Mouse (Mus musculus) T-helper 1 cell (primary cell): ENCODE results near the gene Npas3.

Experiments
- in situ Hi-C: fragments of 300-600 bp; cut with MboI, MseI; formaldehyde crosslinking; loops from one replicate; pipeline ENCODE4 v1.15.1; 2025; ENCODE audit warnings: high pct_unique_total_duplicates

The Npas3 gene

DNA sequence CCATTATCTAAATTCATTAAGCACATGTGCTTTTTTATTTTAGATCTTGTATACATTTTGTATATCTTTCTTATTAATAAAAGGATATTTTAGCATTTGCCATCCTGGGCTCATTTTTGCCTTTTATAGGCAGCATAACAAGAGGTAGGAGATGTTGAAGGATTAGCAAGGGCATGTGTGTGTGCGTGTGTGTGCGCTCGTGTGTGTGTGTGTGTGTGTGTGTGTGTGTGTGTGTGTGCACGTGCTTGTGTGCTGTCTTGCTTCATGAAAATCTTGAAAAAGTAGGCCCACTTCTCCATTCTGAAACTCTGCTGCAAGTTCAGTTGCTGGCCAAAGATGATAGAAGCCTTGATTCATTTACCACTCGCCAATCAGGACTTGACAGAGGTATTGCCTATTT is 338.8 kb downstream of the Npas3 start:
- in situ Hi-C loops, result no loop called here

DNA sequence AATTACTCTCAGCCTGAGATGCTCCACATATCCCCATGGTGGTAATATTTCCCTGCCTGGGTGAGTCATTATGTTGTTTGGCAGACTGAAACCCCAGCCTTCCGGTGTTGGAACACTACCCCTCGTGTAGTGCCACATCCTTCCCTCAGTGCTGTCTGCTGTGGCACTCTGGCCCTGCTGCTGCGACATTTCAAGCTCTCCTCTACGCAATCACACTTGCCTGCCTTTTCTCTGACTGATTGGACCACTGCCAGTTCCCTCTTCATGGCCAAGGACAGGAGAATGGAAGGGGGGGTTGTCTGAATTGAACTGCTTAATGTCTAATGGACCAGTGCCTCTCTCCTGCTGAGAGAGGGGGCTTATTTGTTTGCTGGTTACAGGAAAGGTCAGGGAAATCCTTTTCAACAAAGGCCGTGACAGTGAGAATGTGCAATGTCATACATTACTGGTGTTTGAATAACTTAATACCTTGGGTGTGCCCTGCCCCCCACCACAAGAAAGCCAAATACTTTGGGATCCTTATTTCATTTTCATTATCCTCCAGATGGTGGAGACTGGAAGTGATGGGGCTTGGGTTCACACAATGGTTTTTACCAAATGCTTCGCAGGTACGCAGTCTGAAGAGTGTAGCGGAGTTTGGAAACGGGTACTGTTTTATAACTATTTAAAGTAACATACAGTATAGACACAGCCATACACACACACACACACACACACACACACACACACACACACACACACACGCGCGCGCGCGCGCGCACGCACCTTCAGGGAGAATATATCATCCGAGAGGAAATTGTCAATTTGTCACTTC is 339.4 kb downstream of the Npas3 start:
- in situ Hi-C loops, result no loop called here

GRCm38 (mm10) chr12:53589446-53589961 is 341.0 kb downstream of the Npas3 start:
- in situ Hi-C loops, result no loop called here

GRCm38 (mm10) chr12:53605661-53606060 is 357.2 kb downstream of the Npas3 start:
- in situ Hi-C loops, result no loop called here

DNA sequence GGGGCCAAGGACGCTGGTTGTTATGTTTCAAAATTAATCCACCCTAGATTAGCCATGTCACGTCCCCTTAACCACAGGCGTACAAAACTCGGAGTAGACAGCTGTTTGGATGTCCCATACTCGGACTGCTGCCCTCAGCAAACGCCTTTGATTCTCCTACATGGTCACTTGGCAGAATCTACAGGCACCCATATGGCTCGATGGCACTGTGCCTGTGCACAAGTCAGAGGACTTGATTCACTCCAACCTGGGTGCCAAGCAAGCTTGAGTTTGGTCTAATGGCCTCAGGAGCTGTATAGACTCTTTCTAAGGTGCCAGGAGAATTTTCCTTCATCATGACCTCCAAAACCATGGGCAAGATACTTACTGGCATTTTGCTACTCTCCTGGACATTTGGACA is 363.6 kb downstream of the Npas3 start:
- in situ Hi-C loops, result no loop called here

GRCm38 (mm10) chr12:53621271-53621670 is 372.8 kb downstream of the Npas3 start:
- in situ Hi-C loops, result no loop called here

DNA sequence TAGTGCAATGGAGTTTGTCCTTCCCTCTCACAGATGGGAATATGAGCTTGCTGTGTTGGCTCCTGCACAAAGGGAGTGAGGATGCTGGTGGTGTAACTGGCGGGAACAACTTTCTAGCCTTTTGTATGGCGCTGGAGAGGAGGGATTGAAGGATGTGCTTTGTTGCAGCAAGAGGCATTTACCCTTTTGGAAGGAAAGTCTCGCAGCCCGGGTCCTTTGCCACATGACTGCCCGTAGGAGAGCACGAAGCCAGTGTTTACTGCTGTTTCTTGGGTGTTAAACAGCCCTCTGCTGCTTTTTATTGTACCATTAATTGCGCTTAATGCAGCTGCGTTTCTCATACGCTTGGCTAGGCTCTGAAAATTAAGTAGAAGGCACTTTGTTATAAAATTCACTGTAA is 375.3 kb downstream of the Npas3 start:
- in situ Hi-C loops, result no loop called here

DNA sequence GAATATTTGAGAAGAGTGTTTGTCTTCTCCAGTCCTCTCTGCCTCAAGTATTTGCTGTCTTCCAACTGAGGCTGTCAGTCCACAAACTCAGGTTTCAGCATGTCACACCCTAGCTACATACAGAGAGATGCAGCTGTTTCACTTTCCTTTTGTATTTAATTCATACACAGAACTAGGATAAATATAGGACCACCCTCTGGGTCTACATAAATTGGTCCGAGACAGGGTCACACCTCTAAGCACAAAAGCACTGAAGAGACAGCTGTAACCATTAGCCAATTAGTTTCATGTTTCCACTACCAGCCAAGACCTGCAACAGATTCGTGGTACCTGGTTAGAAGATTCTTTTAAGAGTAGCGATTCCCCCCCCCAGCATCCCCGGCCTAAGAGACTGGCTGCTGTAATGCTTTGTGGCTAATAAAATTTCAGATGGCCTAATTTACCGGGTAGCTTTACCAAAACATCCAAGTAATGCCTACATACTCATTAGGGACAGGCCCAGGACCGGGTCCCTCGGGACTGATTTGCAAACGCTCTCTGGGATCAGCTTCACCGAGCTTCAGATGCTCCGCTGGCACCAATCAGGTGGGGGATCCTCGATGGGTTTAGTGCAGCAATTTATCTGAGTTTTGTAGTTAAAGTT is 376.0 kb downstream of the Npas3 start:
- in situ Hi-C loops, result no loop called here

- in situ Hi-C loops, result no loop called here
Observed at GRCm38 (mm10) chr12:53629483-53630120, 381.1 kb downstream of the Npas3 start.

DNA sequence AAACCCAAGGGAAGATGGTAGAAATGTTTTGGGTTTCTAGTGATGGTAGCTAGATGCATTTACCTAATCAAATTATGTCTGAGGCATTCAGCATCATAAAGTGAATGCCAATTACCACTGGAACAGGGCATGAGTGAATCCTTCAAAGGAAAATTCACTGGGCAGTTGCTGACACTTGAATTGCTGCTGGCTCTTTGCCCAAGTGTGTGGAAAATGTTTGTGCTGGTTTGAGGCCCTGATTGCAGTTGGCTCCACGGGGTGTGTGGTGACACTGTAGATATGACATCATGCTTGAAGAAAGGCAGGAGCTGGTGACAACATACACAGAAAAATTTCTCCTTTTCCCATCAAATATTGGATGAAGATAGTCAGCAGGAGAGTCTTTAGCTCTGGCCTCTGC is 382.1 kb downstream of the Npas3 start:
- in situ Hi-C loops, result no loop called here

- in situ Hi-C loops, result no loop called here
Observed at GRCm38 (mm10) chr12:53631315-53632106, 383.0 kb downstream of the Npas3 start.

GRCm38 (mm10) chr12:53638571-53638970 is 390.1 kb downstream of the Npas3 start:
- in situ Hi-C loops, result no loop called here

GRCm38 (mm10) chr12:53647282-53647681 is 398.8 kb downstream of the Npas3 start:
- in situ Hi-C loops, result no loop called here

DNA sequence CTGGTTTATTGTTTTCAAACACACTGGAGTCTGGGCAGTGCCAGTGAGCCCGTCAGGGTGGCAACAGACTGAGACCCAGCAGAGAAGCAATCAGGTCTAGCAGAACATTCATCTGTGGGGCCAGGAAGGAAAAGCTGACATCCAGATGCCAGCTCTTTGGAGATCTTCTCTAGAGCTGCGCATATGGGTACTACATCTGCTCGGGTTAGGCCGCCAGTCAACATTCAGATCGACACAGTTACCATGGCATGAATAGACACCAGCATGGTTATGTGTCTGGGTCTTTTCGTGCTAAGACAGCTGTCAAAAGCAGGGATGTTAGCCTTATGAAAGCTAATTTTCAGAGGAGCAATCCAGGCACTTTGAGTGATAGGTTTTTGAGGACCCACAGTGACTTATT is 407.8 kb downstream of the Npas3 start:
- in situ Hi-C loops, result no loop called here

DNA sequence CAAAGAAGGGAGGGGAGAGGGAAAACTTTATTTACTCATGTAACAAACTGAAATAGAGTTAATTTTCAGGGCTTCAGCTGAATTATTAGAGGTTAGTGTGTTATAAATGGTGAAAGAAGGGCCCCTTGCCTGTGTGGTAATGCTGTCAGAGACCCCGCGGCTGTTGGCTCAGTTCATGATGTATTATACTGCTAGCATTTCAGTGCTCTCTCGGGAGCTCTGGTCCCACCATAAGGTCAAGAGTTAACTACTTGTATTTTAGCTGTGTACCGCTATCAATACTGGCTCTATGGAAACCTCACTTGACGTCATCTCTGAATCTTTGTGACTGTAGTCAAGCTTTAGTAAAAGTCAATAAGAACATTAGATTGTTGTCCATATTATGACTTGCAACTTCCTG is 415.6 kb downstream of the Npas3 start:
- in situ Hi-C loops, result no loop called here

- in situ Hi-C loops, result no loop called here
Observed at GRCm38 (mm10) chr12:53671846-53672245, 423.4 kb downstream of the Npas3 start.

- in situ Hi-C loops, result no loop called here
Observed at GRCm38 (mm10) chr12:53677091-53677630, 428.7 kb downstream of the Npas3 start.

- in situ Hi-C loops, result no loop called here
Observed at GRCm38 (mm10) chr12:53678166-53678565, 429.7 kb downstream of the Npas3 start.

GRCm38 (mm10) chr12:53679161-53679560 is 430.7 kb downstream of the Npas3 start:
- in situ Hi-C loops, result no loop called here

GRCm38 (mm10) chr12:53680501-53680900 is 432.0 kb downstream of the Npas3 start:
- in situ Hi-C loops, result no loop called here

DNA sequence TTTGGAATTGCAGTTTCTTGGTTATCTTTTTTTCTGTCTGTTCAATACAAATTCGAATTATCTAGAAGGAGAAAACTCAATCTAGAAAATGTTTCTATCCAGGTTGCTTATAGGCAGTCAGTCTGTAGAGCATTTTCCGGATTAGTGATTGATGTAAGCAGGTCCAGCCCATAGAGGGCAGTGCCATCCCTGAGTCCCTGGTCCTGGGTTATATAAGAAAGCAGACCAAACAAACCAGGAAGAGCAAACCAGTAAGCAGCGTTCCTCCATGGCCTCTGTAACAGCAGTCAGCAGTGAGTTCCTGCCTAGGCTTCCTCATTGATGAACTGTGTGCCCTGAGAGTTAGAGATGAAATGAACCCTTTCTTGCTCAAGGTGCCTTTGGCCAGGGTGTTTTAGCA is 433.6 kb downstream of the Npas3 start:
- in situ Hi-C loops, result no loop called here
